Mouse (Mus musculus) forebrain, embryonic 10.5 days (tissue): ENCODE measurements around the gene Serhl. TPM values are rescaled to one million over a fixed set of nuclear protein-coding genes. Genes with fewer than 3 reads are reported as not detected.
A peak's percentile ranks its signal among the peaks of the same experiment; 100 is the strongest.

Experiments
- DNase-seq: peaks from one replicate; pipeline ENCODE4 v3.0.0-alpha.2; 2017; ENCODE audit warnings: low spot score; ENCODE audit errors: extremely low spot score
- H3K27ac ChIP-seq: fragments of 300-500 bp; sonication (generic); 2 replicates; pipeline ENCODE4 v1.5.1; 2016; ENCODE audit warnings: mild to moderate bottlenecking
- H3K27me3 ChIP-seq: fragments of 300-500 bp; sonication (generic); 2 replicates; pipeline ENCODE4 v1.6.1; 2016; ENCODE audit warnings: mild to moderate bottlenecking; ENCODE audit not compliant: poor library complexity, severe bottlenecking
- H3K36me3 ChIP-seq: fragments of 300-500 bp; sonication (generic); replicated peaks from 2 replicates; pipeline ENCODE4 v1.6.1; 2016; ENCODE audit warnings: mild to moderate bottlenecking, moderate library complexity
- H3K4me1 ChIP-seq: fragments of 300-500 bp; sonication (generic); 2 replicates; pipeline ENCODE4 v1.6.1; 2016
- H3K4me3 ChIP-seq: fragments of 300-500 bp; sonication (generic); 2 replicates; pipeline ENCODE4 v1.5.1; 2016; ENCODE audit warnings: mild to moderate bottlenecking, moderate library complexity
- H3K9me3 ChIP-seq: fragments of 300-500 bp; sonication (generic); 2 replicates; pipeline ENCODE4 v1.6.1; 2016; ENCODE audit warnings: mild to moderate bottlenecking, moderate library complexity
- WGBS: fragments of 180-500 bp; shearing (Covaris S2); methylation state at CpG from one replicate; pipeline ENCODE4 v1.1.7; 2016; 5-methylcytosine and 5-hydroxymethylcytosine counted together
- polyA plus RNA-seq: library from polyadenylated mRNA; unstranded; fragments of >200 nt; fragmentation: Nextera tagmentation; extraction: Ambion mirVana; gene quantifications from 2 replicates; pipeline ENCODE4 v1.2.1, GENCODE M21; 2016

The Serhl gene
- polyA plus RNA-seq, 1 experiment from 2014 or later, result 49.7 TPM

GRCm38 (mm10) chr15:83161062-83161748 lies 71.9 kb downstream of the Serhl start:
- Histone ChIP-seq H3K27ac (peak overlapping the region; percentile 73), H3K9me3 (no peaks in the 10 kb centered on the region), H3K4me1 (peaks cover 24% of the 10 kb centered on the region), H3K27me3 (no peaks in the 10 kb centered on the region), H3K4me3 (no peak overlapping the region; the same call in 1 of the 2 replicates), H3K36me3 (peaks cover 83% of the 10 kb centered on the region)
- 28% methylated on average over 10 of the region's 10 CpGs for WGBS
- no peak for DNase-seq

GRCm38 (mm10) chr15:83162001-83162400 lies 72.7 kb downstream of the Serhl start:
- peaks cover 28% of the 10 kb centered on the region for H3K4me1 ChIP-seq
- no peaks in the 10 kb centered on the region for H3K9me3 ChIP-seq
- peaks cover 78% of the 10 kb centered on the region for H3K36me3 ChIP-seq
- DNase-seq, result no peak
- H3K4me3 ChIP-seq, result no peak overlapping the region
- WGBS, result 90% methylated on average over 4 of the region's 4 CpGs
- H3K27me3 ChIP-seq, result no peaks in the 10 kb centered on the region
- 0 out of 2 replicates have a peak overlapping the region, but pooled peaks have one; percentile 7 for H3K27ac ChIP-seq

- peaks cover 68% of the 10 kb centered on the region for H3K36me3 ChIP-seq
- no peaks in the 10 kb centered on the region for H3K27me3 ChIP-seq
- H3K4me1 ChIP-seq, result peaks cover 25% of the 10 kb centered on the region
- DNase-seq, result no peak
- H3K4me3 ChIP-seq, result no peak overlapping the region
- no peak overlapping the region for H3K27ac ChIP-seq
- H3K9me3 ChIP-seq, result no peaks in the 10 kb centered on the region
- 90% methylated on average over 11 of the region's 11 CpGs for WGBS
Observed at GRCm38 (mm10) chr15:83162818-83163485, 73.6 kb downstream of the Serhl start.

- 78% methylated on average over 5 of the region's 5 CpGs for WGBS
- Histone ChIP-seq H3K4me3 (no peak overlapping the region), H3K36me3 (peaks cover 48% of the 10 kb centered on the region), H3K27ac (no peak overlapping the region), H3K9me3 (no peaks in the 10 kb centered on the region), H3K27me3 (no peaks in the 10 kb centered on the region), H3K4me1 (peaks cover 33% of the 10 kb centered on the region)
- DNase-seq, result no peak
Observed at GRCm38 (mm10) chr15:83164971-83165471, 75.7 kb downstream of the Serhl start.

- WGBS, result 90% methylated on average over 13 of the region's 13 CpGs
- no peak for DNase-seq
- Histone ChIP-seq H3K36me3 (peaks cover 41% of the 10 kb centered on the region), H3K27ac (no peak overlapping the region; the same call in 1 of the 2 replicates), H3K27me3 (no peaks in the 10 kb centered on the region), H3K4me3 (no peak overlapping the region), H3K4me1 (peaks cover 35% of the 10 kb centered on the region), H3K9me3 (no peaks in the 10 kb centered on the region)
Observed at GRCm38 (mm10) chr15:83165526-83166315, 76.4 kb downstream of the Serhl start.

Other genes starting within 250 kb of the Serhl start
- gene Tcf20, start 101.6 kb upstream of the Serhl start, polyA plus RNA-seq, result 6.5 and 7.1 TPM in 2 replicates
- gene Nfam1, start 56.2 kb upstream of the Serhl start, polyA plus RNA-seq, result 1.6 and 2.3 TPM in 2 replicates
- 81.9 and 86.5 TPM in 2 replicates for gene Rrp7a, start 33.3 kb downstream of the Serhl start, polyA plus RNA-seq
- 180 and 185 TPM in 2 replicates for gene Poldip3, start 59.9 kb downstream of the Serhl start, polyA plus RNA-seq
- gene Cyb5r3, start 83.1 kb downstream of the Serhl start, polyA plus RNA-seq, result 187 and 200 TPM in 2 replicates
- 0.53 and 0.59 TPM in 2 replicates for gene A4galt, start 162.3 kb downstream of the Serhl start, polyA plus RNA-seq